Mouse (Mus musculus) kidney, embryonic 16.5 days (tissue): ENCODE measurements around the gene Adgrb3. TPM values are rescaled to one million over a fixed set of nuclear protein-coding genes. Genes with fewer than 3 reads are reported as not detected.

Source experiments
- ATAC-seq: fragments of 200-750 bp; cut with Nextera tagmentation; 2 replicates; pipeline ENCODE4 v1.8.0; 2017; ENCODE audit warnings: moderate TSS enrichment; ENCODE audit not compliant: low FRiP score, low TSS enrichment
- H3K27ac ChIP-seq: fragments of 300-500 bp; sonication (generic); 2 replicates; pipeline ENCODE4 v1.5.1; 2014; ENCODE audit warnings: low read length
- H3K27me3 ChIP-seq: fragments of 300-500 bp; sonication (generic); 2 replicates; pipeline ENCODE4 v1.6.1; 2014; ENCODE audit warnings: low read length, control low read depth, mixed read lengths; ENCODE audit not compliant: insufficient read depth
- H3K36me3 ChIP-seq: fragments of 300-500 bp; sonication (generic); 2 replicates; pipeline ENCODE4 v1.6.1; 2014; ENCODE audit warnings: low read length, control low read depth, mixed read lengths; ENCODE audit not compliant: insufficient read depth
- H3K4me1 ChIP-seq: fragments of 300-500 bp; sonication (generic); 2 replicates; pipeline ENCODE4 v1.6.1; 2014; ENCODE audit warnings: low read length, control low read depth, mixed read lengths; ENCODE audit not compliant: insufficient read depth
- H3K4me2 ChIP-seq: fragments of 300-500 bp; sonication (generic); replicated peaks from 2 replicates; pipeline ENCODE4 v1.6.1; 2014; ENCODE audit warnings: low read depth, low read length
- H3K4me3 ChIP-seq: fragments of 300-500 bp; sonication (generic); 2 replicates; pipeline ENCODE4 v1.5.1; 2014; ENCODE audit warnings: mild to moderate bottlenecking, low read length
- H3K9ac ChIP-seq: fragments of 300-500 bp; sonication (generic); replicated peaks from 2 replicates; pipeline ENCODE4 v1.6.1; 2014; ENCODE audit warnings: low read length
- H3K9me3 ChIP-seq: fragments of 300-500 bp; sonication (generic); 2 replicates; pipeline ENCODE4 v1.6.1; 2016; ENCODE audit warnings: low read length, control low read depth
- WGBS: fragments of 180-500 bp; shearing (Covaris S2); extraction: QIAGEN DNeasy Blood & Tissue Kit; methylation state at CpG from one replicate; pipeline ENCODE4 v1.1.7; 2014; 5-methylcytosine and 5-hydroxymethylcytosine counted together
- polyA plus RNA-seq: library from polyadenylated mRNA; unstranded; fragments of >200 nt; fragmentation: Nextera tagmentation; extraction: Ambion mirVana; gene quantifications from 2 replicates; pipeline ENCODE4 v1.2.1, GENCODE M21; 2015

Adgrb3 gene
- polyA plus RNA-seq, result 0.45 and 0.53 TPM in 2 replicates

DNA sequence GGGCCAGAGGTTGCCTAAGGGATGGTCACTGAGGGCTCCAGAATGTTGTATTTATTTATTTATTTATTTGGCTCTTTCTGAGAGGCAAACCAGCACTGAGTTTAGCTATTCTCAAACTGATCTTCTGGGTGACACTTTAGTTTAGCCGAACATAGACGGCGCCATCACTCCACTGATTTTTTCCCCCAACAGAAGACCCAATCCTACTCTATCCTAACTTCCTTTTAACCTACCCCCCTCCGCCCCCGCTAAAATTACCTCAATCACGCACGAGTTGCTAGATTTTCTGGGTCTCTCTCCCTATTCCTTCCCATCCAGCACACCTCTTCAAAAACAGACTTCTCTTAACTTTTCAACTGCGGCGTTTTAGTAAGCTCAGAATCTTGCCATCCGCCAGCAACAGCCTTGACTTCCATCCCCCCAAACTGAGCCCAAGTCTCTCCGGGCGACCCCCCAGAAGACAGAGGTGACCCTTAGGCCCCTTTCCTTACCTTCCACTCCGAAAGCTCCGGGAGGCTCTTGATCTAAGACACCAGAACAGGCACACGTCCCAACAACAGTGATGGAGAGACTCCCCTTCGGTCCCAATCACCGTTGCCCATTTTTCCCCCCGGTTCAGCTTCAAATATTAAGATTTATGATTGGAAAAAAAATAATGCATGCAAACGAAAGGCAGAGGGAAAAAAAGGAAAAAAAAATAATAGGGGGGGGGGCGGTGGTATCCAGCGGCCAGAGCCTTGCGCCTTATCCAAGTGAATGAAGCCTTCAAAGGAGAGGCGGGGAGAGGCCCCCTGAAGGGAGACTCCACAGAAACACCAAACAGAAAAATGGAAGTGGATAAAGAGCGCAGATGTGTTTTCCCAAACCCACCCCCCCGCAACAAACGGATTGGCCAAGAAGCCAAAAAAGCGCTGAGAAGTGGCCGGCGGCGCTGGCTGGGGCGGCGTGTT lies at the start of gene Adgrb3:
TSS of gene Adgrb3 (minus strand) at position 737 of the 950 bp plus-strand sequence.
- 5% methylated on average over 32 of the region's 32 CpGs for WGBS
- Histone ChIP-seq H3K4me3 (peak within 1 kb of the TSS; percentile 61), H3K27ac (no peak within 1 kb of the TSS), H3K4me2 (peak within 1 kb of the TSS; percentile 93), H3K27me3 (peaks cover 43% of the 10 kb centered on the region), H3K9me3 (no peaks in the 10 kb centered on the region), H3K4me1 (no peaks in the 10 kb centered on the region), H3K36me3 (no peaks in the 10 kb centered on the region), H3K9ac (peak within 1 kb of the TSS; percentile 10)
- ATAC-seq, result peak; percentile 36; the same call in 1 of the 2 replicates

DNA sequence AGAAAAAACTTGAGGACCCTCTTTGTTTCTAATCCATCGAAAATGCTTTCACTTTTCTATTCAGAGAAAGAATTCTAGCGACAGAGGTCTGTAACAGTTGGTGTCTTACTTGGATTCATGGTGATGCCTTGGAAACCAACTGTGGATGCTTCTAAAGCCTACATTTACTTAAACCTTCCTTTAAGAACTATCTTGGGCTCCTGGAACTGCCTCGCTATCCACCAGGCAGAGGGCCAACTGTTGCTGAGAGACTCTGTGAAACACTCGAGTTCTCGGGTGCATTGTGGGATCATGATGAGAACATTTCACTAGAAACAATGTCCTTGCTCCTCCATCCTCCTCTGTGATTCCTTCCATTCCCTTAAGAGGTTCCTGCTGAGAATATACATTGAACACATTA lies 48.0 kb upstream of the Adgrb3 start:
- Histone ChIP-seq H3K4me3 (no peak overlapping the region), H3K4me2 (no peak overlapping the region), H3K27ac (no peak overlapping the region), H3K36me3 (no peaks in the 10 kb centered on the region), H3K9me3 (no peaks in the 10 kb centered on the region), H3K4me1 (no peaks in the 10 kb centered on the region), H3K27me3 (no peaks in the 10 kb centered on the region), H3K9ac (no peak overlapping the region)
- ATAC-seq, result no peak
- 91% methylated on average over 5 of the region's 5 CpGs for WGBS

GRCm38 (mm10) chr1:25857473-25857872 lies 28.0 kb upstream of the Adgrb3 start:
- 85% methylated on average over 2 of the region's 2 CpGs for WGBS
- Histone ChIP-seq H3K9me3 (no peaks in the 10 kb centered on the region), H3K4me2 (no peak overlapping the region), H3K36me3 (no peaks in the 10 kb centered on the region), H3K9ac (no peak overlapping the region), H3K27me3 (no peaks in the 10 kb centered on the region), H3K4me3 (no peak overlapping the region), H3K27ac (no peak overlapping the region), H3K4me1 (no peaks in the 10 kb centered on the region)
- no peak for ATAC-seq

GRCm38 (mm10) chr1:25854451-25854978 lies 25.0 kb upstream of the Adgrb3 start:
- no peak overlapping the region for H3K4me3 ChIP-seq
- no peak overlapping the region for H3K9ac ChIP-seq
- H3K36me3 ChIP-seq, result no peaks in the 10 kb centered on the region
- H3K4me1 ChIP-seq, result no peaks in the 10 kb centered on the region
- ATAC-seq, result no peak
- WGBS, result 32% methylated on average over 2 of the region's 2 CpGs
- no peak overlapping the region for H3K27ac ChIP-seq
- no peak overlapping the region for H3K4me2 ChIP-seq
- H3K9me3 ChIP-seq, result no peaks in the 10 kb centered on the region
- no peaks in the 10 kb centered on the region for H3K27me3 ChIP-seq

DNA sequence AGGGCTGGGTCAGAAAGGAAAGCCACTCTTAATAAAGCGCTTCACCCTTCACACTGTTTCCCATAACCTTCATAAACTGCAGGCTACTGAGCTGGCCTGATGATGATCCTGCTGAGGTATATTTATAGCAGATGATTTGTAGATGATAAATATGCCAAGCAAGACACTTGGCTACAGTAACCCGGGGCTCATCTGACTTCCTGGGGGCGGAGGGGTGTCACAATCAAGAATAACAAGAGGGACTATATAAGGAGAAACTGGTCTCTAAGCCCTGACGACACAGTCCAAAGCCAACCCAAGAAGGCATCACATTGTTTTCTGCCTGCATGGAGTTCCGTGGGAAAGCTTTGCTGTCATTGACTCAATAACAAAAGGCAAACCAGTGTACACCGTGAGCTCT lies 2.8 kb upstream of the Adgrb3 start:
- H3K9me3 ChIP-seq, result no peaks in the 10 kb centered on the region
- H3K4me2 ChIP-seq, result no peak overlapping the region
- no peak overlapping the region for H3K9ac ChIP-seq
- H3K27ac ChIP-seq, result no peak overlapping the region
- peaks cover 40% of the 10 kb centered on the region for H3K27me3 ChIP-seq
- no peaks in the 10 kb centered on the region for H3K4me1 ChIP-seq
- H3K36me3 ChIP-seq, result no peaks in the 10 kb centered on the region
- no peak for ATAC-seq
- WGBS, result 60% methylated on average over 6 of the region's 6 CpGs
- no peak overlapping the region for H3K4me3 ChIP-seq

DNA sequence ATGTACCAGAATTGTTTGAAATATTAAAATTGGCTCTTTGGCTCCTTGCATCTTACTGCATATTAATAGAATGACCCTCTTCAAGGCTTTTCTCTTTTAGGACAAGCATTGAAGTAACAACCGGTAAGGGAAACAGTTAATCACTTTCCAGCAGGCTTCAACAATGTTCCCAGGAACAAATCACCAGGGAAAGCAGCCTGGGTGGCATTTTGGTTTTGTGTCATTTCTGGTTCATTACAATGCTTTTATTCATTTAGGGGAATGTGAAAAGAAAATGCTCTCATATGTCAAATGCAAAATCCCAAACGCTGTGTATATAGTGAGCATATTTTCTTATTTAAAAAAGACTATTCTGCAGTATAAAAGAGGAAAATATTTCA lies 2.0 kb upstream of the Adgrb3 start:
- WGBS, result 44% methylated on average over 2 of the region's 2 CpGs
- Histone ChIP-seq H3K27ac (no peak overlapping the region), H3K4me3 (no peak overlapping the region), H3K9ac (no peak overlapping the region), H3K4me1 (no peaks in the 10 kb centered on the region), H3K27me3 (peaks cover 43% of the 10 kb centered on the region), H3K9me3 (no peaks in the 10 kb centered on the region), H3K36me3 (no peaks in the 10 kb centered on the region), H3K4me2 (no peak overlapping the region)
- ATAC-seq, result no peak

- Histone ChIP-seq H3K4me2 (peak overlapping the region; percentile 93), H3K36me3 (no peaks in the 10 kb centered on the region), H3K4me3 (peak overlapping the region; percentile 61), H3K9ac (no peak overlapping the region), H3K27ac (no peak overlapping the region), H3K4me1 (no peaks in the 10 kb centered on the region), H3K27me3 (peaks cover 43% of the 10 kb centered on the region), H3K9me3 (no peaks in the 10 kb centered on the region)
- 5% methylated on average over 15 of the region's 15 CpGs for WGBS
- ATAC-seq, result peak; percentile 31; the same call in 1 of the 2 replicates
Observed at GRCm38 (mm10) chr1:25830757-25831520, 1.4 kb upstream of the Adgrb3 start.

GRCm38 (mm10) chr1:25829921-25830751 lies 629 bp upstream of the Adgrb3 start:
- H3K9me3 ChIP-seq, result no peaks in the 10 kb centered on the region
- H3K27ac ChIP-seq, result no peak overlapping the region
- peak overlapping the region; percentile 93 for H3K4me2 ChIP-seq
- no peaks in the 10 kb centered on the region for H3K36me3 ChIP-seq
- H3K27me3 ChIP-seq, result peaks cover 43% of the 10 kb centered on the region
- peak overlapping the region; percentile 10 for H3K9ac ChIP-seq
- peak overlapping the region; percentile 61 for H3K4me3 ChIP-seq
- under 1% methylated on average over 30 of the region's 99 CpGs for WGBS
- ATAC-seq, result peak; percentile 89
- H3K4me1 ChIP-seq, result no peaks in the 10 kb centered on the region

DNA sequence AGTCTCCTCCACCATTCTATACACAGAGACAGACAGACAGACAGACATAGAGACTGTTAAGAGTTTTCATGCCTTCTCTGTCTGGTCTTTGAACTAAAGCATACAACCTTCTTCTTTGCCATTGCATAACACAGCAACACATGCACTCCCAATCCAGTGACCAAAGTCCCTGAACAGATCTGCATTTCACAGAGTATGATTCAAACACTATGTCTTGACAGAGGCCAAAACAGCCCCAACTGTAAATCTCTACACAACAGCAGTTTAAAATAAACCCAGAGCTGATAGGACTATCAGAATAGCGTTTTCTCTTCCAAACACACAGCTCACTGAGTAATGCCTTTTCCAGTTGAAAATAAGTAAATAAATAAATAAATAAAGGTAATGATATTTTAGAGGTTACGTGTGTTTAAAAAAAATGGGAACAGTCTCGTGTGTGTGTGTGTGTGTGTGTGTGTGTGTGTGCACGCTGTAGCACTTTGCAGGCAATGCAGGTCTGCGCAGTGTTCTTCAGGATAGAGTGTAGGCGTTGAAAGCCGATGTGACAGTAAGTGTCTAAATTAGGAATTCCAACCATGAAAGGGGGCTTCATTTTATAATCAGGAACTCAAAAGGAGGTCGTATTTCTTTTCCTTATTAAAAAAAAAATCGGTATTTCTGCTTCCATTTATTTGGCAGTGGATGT lies 1.3 kb downstream of the Adgrb3 start:
- Histone ChIP-seq H3K27ac (no peak overlapping the region), H3K27me3 (peaks cover 45% of the 10 kb centered on the region), H3K9me3 (no peaks in the 10 kb centered on the region), H3K4me1 (no peaks in the 10 kb centered on the region), H3K36me3 (no peaks in the 10 kb centered on the region), H3K4me2 (no peak overlapping the region), H3K9ac (no peak overlapping the region), H3K4me3 (no peak overlapping the region)
- ATAC-seq, result no peak
- WGBS, result 76% methylated on average over 9 of the region's 9 CpGs
